Mouse (Mus musculus) skeletal muscle tissue, adult 2 months (tissue): ENCODE data around the gene Phf13.
"Not testable (repeated sequence)": the region's sequence is repeated elsewhere in the genome, so short reads cannot be mapped to it uniquely, and the experiment has no call there.

Source experiments
- DNase-seq: peaks from one replicate; pipeline ENCODE4 v3.0.0-alpha.2; 2012; ENCODE audit warnings: low read depth, low spot score

The Phf13 gene

GRCm38 (mm10) chr4:151996173-151996950, at the start of gene Phf13:
Gene Phf13 (minus strand): TSS chr4:151996258.
- peak; percentile 98 for DNase-seq

- DNase-seq, result no peak
Measured at GRCm38 (mm10) chr4:152044609-152045008, 48.6 kb upstream of the Phf13 start.

DNA sequence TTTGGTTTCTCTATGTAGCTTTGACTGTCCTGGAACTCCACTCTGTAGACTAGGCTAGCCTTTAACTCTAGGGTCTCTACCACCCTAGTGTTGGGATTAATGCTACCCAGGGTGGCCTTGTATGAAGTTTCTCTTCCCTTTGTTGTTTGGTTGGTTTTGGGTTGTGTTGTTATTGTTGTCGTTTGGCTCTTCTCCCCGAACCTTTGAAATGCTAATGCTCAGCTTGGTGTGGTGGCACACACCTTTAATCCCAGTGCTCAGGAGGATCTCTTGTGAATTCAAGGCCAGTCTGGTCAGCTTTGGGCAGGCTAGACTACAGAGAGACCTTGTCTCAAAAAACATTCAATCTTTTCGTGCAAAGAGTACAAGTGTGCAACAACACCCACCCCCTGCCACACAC, 47.1 kb upstream of the Phf13 start:
- no peak for DNase-seq

DNA sequence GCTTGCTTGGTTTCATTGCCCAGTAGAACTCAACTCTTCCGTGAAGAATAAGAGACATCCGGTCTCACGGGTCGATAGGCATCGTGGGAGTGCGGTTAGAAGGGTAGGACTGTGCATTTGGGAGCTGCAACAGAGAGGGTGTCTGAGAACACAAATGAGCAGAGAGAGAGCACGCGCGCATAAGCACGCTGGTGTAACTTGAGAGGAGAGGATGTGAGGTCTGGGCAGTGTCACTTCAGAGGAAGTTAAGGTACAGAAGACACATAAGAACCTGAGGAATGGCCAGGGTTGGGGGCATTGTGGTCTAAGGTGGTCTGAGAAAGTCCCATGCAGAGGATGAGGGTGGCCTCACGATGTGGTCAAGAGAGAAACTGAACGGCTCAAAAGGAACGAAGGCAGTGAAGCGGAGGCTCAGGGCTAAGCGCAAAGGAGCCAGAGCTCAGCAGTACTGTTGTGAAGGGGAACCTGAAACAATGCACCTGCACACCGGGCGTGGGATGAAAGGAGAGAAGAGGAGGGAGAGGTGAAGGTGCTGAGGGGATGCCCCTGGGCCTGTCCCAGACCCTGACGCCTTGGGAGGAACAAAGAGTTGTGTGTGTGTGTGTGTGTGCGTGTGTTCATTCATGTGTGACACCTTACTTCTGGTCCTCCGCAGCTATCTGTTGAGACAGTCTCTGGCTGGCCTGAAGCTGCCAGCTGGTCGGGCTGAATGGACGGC, 46.0 kb upstream of the Phf13 start:
- no peak for DNase-seq

DNA sequence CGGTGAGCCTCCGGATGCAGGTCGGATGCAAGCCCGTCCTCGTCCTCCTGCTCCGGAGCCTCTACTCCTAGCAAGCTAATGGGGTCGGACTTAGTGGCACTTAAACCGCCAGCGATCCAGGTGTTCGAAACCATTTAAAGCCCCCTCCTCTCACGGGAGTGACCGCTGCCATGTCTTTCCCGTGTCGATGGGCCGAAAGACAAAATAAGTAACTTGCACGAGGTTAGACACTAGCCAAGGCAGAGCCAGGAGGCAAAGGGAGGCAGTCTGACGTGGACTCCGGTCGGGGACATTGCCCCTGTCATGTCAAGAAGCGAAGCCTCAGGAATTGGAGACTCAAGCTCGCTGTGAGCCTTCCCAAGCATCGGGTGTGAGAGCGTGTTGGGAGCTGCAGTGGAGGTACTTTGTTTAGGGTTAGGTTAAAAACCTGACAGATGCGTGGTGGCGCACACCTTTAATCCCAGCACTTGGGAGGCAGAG, 43.8 kb upstream of the Phf13 start:
- no peak for DNase-seq

GRCm38 (mm10) chr4:152038985-152039830, 43.1 kb upstream of the Phf13 start, which contains the start of gene Nol9:
Gene Nol9 (plus strand): TSS chr4:152039321.
- peak; percentile 90 for DNase-seq

GRCm38 (mm10) chr4:152038225-152038984, 42.3 kb upstream of the Phf13 start, which contains the start of gene Tas1r1:
Gene Tas1r1 (minus strand): TSS chr4:152038568.
- DNase-seq, result peak; percentile 75

- DNase-seq, result not testable (repeated sequence)
Measured at GRCm38 (mm10) chr4:152036464-152036863, 40.4 kb upstream of the Phf13 start.

GRCm38 (mm10) chr4:152032922-152033321, 36.9 kb upstream of the Phf13 start:
- no peak for DNase-seq

- DNase-seq, result no peak
Measured at GRCm38 (mm10) chr4:152029997-152030396, 33.9 kb upstream of the Phf13 start.

GRCm38 (mm10) chr4:152029087-152029486, 33.0 kb upstream of the Phf13 start:
- DNase-seq, result no peak

- DNase-seq, result no peak
Measured at GRCm38 (mm10) chr4:152028456-152028855, 32.4 kb upstream of the Phf13 start.

DNA sequence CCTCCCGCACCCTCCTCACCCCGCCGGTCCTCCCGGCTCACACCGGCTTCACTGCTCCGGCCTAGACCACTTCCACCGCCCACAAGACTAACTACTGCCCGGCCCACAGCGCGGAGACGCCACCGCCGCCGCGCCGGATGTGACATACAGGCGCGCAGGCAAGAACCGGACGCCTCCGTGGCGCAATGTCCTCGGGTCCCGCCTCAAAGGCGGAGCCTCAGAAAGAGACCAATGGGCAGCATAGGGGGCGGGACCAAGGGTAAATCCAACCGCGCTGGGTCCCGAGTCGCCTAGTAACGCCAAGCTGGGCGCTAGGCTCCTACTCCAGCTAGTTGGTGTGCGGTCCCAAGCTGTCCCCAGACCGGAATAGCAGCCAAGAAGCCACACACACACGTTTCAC, 31.5 kb upstream of the Phf13 start, which contains the start of gene Zbtb48:
TSS of gene Zbtb48 (minus strand) at position 148 of the 400 bp plus-strand sequence.
- DNase-seq, result peak; percentile 91

DNA sequence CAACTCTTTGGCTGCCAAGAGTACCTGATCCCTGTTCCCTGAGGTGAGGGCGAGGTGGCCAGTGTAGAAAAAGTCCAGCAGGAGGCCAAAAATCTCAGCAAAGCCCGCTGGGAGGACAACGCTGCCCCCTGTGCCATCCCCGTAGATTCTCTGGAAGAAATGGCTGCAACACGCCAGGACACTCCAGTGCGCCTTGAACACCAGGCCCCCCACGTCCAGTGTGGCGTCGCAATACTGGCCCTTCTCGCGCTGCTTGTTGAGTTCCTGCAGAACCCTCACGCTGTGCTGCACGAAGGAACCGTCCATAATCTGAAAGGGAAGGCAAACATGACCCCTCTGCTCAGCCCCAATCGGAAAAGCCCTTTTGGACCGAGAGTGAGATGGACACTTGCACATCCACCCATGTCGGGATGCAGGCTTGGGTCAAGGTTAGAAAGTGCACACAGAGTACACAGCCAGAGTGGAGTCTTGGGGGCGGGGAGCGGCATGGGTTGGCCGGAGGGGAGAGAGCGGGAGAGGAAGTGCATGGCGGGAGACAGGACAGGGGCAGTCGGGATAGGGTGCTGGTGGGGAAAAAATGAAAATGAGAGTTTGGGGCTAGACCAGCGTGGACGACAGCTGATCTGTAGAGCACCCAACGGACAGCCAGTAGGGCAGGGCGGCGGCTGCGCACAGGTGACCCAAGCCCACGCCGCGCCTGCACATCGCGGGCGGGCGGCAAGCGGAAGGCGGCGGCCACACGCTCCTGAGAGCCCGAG, 30.9 kb upstream of the Phf13 start:
- DNase-seq, result no peak

DNA sequence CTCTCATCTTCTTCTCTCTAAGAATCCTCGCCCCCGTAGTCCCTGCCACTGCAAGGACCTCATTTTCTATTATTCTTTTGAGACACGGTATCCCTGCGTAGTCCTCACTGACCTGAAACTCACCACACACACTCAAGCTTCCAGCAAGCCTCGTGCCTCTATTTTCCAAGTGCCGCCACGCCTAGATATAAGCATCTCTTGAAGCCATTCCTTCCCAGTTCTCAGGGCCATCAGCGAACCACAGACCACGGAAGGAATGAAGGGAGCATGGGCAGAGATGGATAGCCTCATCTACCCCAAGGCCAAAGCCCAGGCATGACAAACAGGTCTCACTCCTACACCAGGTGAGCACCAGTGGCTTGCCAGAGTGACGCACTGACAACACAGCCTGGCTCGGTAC, 28.5 kb upstream of the Phf13 start:
- DNase-seq, result no peak

DNA sequence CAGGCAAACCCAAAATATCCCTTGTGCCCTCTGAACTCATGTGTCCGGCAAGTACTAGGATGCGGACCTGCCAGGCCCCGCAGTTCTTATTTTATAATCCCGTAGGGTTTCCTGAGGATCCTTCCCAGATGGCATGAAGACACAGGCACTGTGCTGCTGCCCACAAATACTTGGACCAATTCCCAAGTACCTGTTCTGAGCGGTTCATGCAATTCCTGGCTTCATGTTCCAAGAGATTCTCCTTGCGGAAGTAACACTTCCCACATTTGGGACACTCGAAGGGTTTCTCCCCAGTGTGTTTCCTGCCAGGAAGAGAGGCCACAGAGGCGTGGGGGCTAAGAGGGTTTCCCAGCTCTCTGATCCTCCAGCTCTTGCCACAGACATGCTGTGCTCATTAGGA, 26.4 kb upstream of the Phf13 start:
- no peak for DNase-seq

GRCm38 (mm10) chr4:152021568-152022097, 25.6 kb upstream of the Phf13 start:
- DNase-seq, result no peak

GRCm38 (mm10) chr4:152020024-152020423, 24.0 kb upstream of the Phf13 start:
- no peak for DNase-seq

DNA sequence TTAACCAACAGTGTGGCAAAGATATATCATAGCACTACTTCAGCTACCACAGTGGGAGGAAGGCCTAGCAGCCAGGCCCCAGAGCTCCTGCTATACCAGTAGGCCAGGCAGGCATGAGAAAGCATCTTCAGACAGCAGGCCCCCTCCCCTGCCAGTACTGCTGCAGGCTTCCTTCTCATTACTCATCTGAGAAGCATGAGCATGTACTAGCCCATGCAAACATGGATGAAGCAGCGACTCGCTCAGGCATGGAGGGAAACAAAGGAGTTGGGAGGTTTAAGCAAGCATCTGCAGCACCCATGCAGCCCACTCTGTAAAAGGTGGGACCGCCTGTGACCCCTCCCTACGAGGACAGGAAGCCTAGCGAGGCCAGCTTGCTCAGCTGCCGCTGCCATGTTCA, 23.0 kb upstream of the Phf13 start:
- no peak for DNase-seq
